Mouse (Mus musculus) heart, postnatal 0 days (tissue): Measurements from ENCODE around the gene Lif.

Experiments
- CTCF ChIP-seq: IDR thresholded peaks from 2 replicates; pipeline ENCODE4 v1.5.1; 2016; ENCODE audit warnings: antibody characterized with exemption, control low read depth, low read depth
- EP300 ChIP-seq: IDR thresholded peaks from 2 replicates; pipeline ENCODE4 v1.6.1; 2016; ENCODE audit warnings: antibody characterized with exemption, low read depth

- TF ChIP-seq CTCF, result no peak
- no peak for TF ChIP-seq EP300
Observed at GRCm38 (mm10) chr11:4303033-4303432, 45.7 kb downstream of the Lif start.
